Mouse (Mus musculus) midbrain, postnatal 0 days (tissue): ENCODE measurements around the gene Ang. TPM values are rescaled to one million over a fixed set of nuclear protein-coding genes. Genes with fewer than 3 reads are reported as not detected.
A peak's percentile ranks its signal among the peaks of the same experiment; 100 is the strongest.

Experiments
- ATAC-seq: fragments of 200-750 bp; cut with Nextera tagmentation; 2 replicates; pipeline ENCODE4 v1.8.0; 2017; ENCODE audit warnings: moderate number of reproducible peaks, mild to moderate bottlenecking, moderate TSS enrichment, moderate library complexity; ENCODE audit not compliant: low FRiP score
- DNase-seq: peaks from one replicate; pipeline ENCODE4 v3.0.0-alpha.2; 2015; ENCODE audit warnings: low spot score
- H3K27ac ChIP-seq: fragments of 300-500 bp; sonication (generic); 2 replicates; pipeline ENCODE4 v1.5.1; 2014; ENCODE audit warnings: low read depth, mild to moderate bottlenecking, low read length, mixed read lengths
- H3K27me3 ChIP-seq: fragments of 300-500 bp; sonication (generic); 2 replicates; pipeline ENCODE4 v1.6.1; 2014; ENCODE audit warnings: low read length, control low read depth, mixed read lengths; ENCODE audit not compliant: insufficient read depth
- H3K36me3 ChIP-seq: fragments of 300-500 bp; sonication (generic); 2 replicates; pipeline ENCODE4 v1.6.1; 2014; ENCODE audit warnings: low read length, control low read depth, mixed read lengths; ENCODE audit not compliant: insufficient read depth
- H3K4me1 ChIP-seq: fragments of 300-500 bp; sonication (generic); 2 replicates; pipeline ENCODE4 v1.6.1; 2014; ENCODE audit warnings: mild to moderate bottlenecking, control low read depth, antibody characterized with exemption, low read length, mixed read lengths; ENCODE audit not compliant: insufficient read depth
- H3K4me2 ChIP-seq: fragments of 300-500 bp; sonication (generic); 2 replicates; pipeline ENCODE4 v1.6.1; 2014; ENCODE audit warnings: low read depth, mild to moderate bottlenecking, low read length, mixed read lengths; ENCODE audit not compliant: poor library complexity, severe bottlenecking
- H3K4me3 ChIP-seq: fragments of 300-500 bp; sonication (generic); 2 replicates; pipeline ENCODE4 v1.5.1; 2014; ENCODE audit warnings: low read depth, mild to moderate bottlenecking, low read length, moderate library complexity
- H3K9ac ChIP-seq: fragments of 300-500 bp; sonication (generic); replicated peaks from 2 replicates; pipeline ENCODE4 v1.6.1; 2014; ENCODE audit warnings: mild to moderate bottlenecking, low read length, moderate library complexity, mixed read lengths; ENCODE audit not compliant: poor library complexity, severe bottlenecking
- H3K9me3 ChIP-seq: fragments of 300-500 bp; sonication (generic); 2 replicates; pipeline ENCODE4 v1.6.1; 2016; ENCODE audit warnings: low read length, control low read depth
- CTCF ChIP-seq: IDR thresholded peaks from 2 replicates; pipeline ENCODE4 v1.5.1; 2016; ENCODE audit warnings: antibody characterized with exemption, mild to moderate bottlenecking
- WGBS: fragments of 180-500 bp; shearing (Covaris S2); extraction: QIAGEN DNeasy Blood & Tissue Kit; methylation state at CpG from one replicate; pipeline ENCODE4 v1.1.7; 2014; 5-methylcytosine and 5-hydroxymethylcytosine counted together
- polyA plus RNA-seq: library from polyadenylated mRNA; unstranded; fragments of >200 nt; fragmentation: Nextera tagmentation; extraction: Ambion mirVana; gene quantifications from 2 replicates; pipeline ENCODE4 v1.2.1, GENCODE M21; 2015
- total RNA-seq: library from RNA; depleted of rRNA; stranded (reverse); fragments of >200 nt; gene quantifications from 2 replicates; pipeline ENCODE4 v1.2.3, GENCODE M21; 2014

Gene Ang
- total and polyA plus RNA-seq, 2 experiments from 2014 or later = 2.1 to 3.3 TPM

DNA sequence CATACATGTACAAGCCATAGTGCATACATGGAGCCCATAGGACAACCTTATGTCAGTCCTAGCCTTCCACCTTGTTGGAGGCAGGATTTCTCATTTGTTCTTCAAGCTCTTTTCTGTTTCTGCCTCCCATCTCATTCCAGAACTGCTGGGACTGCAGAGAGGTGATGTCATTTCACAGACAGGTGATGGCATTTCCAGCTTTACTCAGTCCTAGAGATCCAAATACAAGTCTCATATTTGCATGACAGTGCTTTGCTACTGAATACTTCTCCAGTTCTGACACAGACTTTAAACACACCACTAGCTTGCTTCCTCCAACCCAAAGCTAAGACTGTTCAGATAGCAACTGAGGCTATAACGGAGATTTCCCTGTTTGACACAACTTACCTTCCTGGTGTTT, 11.8 kb upstream of the Ang start:
- no peak for DNase-seq
- WGBS = 82% methylated on average over 1 of the region's 1 CpGs

DNA sequence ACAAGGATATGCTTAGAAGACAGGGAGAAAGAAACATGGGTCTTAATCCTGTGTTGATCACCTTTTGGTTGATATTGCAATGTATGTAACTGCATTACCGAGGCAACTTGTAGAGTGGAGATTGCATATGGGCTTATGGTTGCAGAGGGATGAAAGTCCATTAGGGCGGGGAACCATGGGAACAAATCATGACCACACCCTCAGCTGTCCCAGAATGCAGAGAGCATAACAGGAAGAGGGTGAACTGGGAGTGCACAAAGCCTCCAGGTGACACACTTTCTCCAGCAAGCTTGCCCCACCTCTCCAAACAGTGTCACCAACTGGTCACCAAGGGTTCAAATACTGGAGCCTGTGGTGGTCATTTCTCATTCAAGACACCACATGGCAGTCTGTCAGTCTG, 9.9 kb upstream of the Ang start:
- WGBS = 98% methylated on average over 2 of the region's 2 CpGs
- Histone ChIP-seq H3K9ac (no peak overlapping the region), H3K27me3 (no peaks in the 10 kb centered on the region), H3K4me1 (peaks cover 5% of the 10 kb centered on the region; the same call in 1 of the 2 replicates), H3K27ac (no peak overlapping the region), H3K36me3 (no peaks in the 10 kb centered on the region), H3K9me3 (no peaks in the 10 kb centered on the region), H3K4me3 (no peak overlapping the region), H3K4me2 (no peak overlapping the region)
- TF ChIP-seq CTCF = no peak
- no peak for ATAC-seq
- DNase-seq = no peak

More for the DNA sequence above, 11.8 kb upstream of the Ang start:
- Histone ChIP-seq H3K4me2 (no peak overlapping the region), H3K4me1 (peaks cover 5% of the 10 kb centered on the region; the same call in 1 of the 2 replicates), H3K9me3 (no peaks in the 10 kb centered on the region), H3K27me3 (no peaks in the 10 kb centered on the region), H3K9ac (no peak overlapping the region), H3K36me3 (no peaks in the 10 kb centered on the region), H3K27ac (no peak overlapping the region), H3K4me3 (no peak overlapping the region)
- TF ChIP-seq CTCF = no peak
- ATAC-seq = no peak

DNA sequence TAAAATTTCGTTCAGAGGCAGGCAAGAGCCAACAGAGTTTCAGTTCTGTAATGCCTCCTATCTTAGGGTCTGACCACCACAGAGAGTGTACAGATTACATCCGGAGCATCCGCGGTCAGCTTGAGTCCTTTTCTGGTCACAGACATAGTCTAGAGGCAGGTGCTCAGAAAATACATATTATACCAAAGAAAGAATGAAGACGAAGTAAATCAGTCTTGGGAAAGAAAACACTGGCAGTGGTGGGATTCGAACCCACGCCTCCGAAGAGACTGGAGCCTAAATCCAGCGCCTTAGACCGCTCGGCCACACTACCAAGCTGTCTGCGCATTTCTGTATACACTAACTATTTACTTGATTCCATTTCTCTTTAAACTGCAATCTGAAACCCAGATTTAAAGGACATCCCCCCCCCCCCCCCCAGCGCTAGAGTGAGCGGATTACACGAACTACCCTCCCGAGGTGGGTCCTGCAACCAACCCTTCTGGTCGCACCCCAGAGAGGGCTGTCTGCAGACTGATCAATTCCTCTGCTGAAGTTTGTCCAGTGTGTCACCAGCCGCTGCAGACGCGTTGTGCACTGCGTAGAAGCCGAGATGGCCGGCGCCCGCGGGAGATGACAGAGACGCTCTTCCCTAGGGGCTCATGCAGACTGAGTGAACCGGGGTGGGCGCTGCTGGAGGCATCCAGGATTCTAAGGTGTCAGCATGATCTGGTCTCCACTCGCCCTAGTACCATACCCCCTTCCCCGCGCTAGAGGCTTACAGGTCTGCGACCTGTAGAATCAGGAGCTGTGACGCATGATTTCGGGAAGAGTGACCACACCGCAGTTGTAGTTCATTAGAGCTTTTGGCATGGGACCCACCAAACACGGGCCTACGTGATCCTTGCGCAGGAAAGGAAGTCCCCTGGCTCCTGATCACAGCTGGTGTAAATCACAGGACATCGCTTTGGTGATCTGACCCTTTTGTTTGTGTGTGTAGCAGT, 8.1 kb upstream of the Ang start:
- 2% methylated on average over 38 of the region's 40 CpGs for WGBS
- H3K27me3 ChIP-seq = no peaks in the 10 kb centered on the region
- H3K4me1 ChIP-seq = peaks cover 5% of the 10 kb centered on the region; the same call in 1 of the 2 replicates
- ATAC-seq = peak; percentile 70
- no peaks in the 10 kb centered on the region for H3K9me3 ChIP-seq
- peak overlapping the region; percentile 54; the same call in 1 of the 2 replicates for H3K9ac ChIP-seq
- peak overlapping the region; percentile 89 for H3K4me2 ChIP-seq
- no peak overlapping the region for H3K27ac ChIP-seq
- no peaks in the 10 kb centered on the region for H3K36me3 ChIP-seq
- DNase-seq = peak; percentile 54
- no peak for TF ChIP-seq CTCF
- peak overlapping the region; percentile 56 for H3K4me3 ChIP-seq

GRCm38 (mm10) chr14:51083805-51084204, 7.1 kb upstream of the Ang start:
- DNase-seq = no peak
- peaks cover 5% of the 10 kb centered on the region; the same call in 1 of the 2 replicates for H3K4me1 ChIP-seq
- peak overlapping the region; percentile 56 for H3K4me3 ChIP-seq
- 15% methylated on average over 7 of the region's 7 CpGs for WGBS
- no peaks in the 10 kb centered on the region for H3K27me3 ChIP-seq
- H3K9ac ChIP-seq = 0 out of 2 replicates have a peak overlapping the region, but pooled peaks have one; percentile 24
- H3K4me2 ChIP-seq = peak overlapping the region; percentile 89
- no peaks in the 10 kb centered on the region for H3K9me3 ChIP-seq
- no peak for ATAC-seq
- H3K36me3 ChIP-seq = no peaks in the 10 kb centered on the region
- no peak for TF ChIP-seq CTCF
- no peak overlapping the region for H3K27ac ChIP-seq

DNA sequence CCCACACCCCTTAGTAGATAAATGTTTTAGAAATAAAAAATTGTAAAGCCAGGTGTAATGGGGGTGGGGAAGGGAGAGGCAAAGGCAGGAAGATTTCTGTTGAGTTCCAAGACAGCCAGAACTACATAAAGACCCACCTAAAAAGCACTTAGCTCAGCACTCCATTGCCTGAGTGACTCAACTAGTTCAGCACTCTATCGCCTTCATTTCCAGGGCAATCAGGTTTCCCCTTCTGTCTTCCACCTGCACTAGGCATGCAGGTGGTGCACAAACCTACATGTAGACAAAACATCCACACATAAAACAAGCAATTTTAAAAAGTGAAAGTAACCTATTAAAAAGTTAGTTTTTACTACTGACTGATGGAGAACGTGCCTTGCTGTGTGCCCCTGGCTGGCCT, 5.9 kb upstream of the Ang start:
- H3K4me1 ChIP-seq = peaks cover 5% of the 10 kb centered on the region; the same call in 1 of the 2 replicates
- 78% methylated on average over 2 of the region's 2 CpGs for WGBS
- DNase-seq = no peak
- no peaks in the 10 kb centered on the region for H3K27me3 ChIP-seq
- no peak overlapping the region for H3K4me2 ChIP-seq
- H3K4me3 ChIP-seq = no peak overlapping the region
- H3K27ac ChIP-seq = no peak overlapping the region
- no peaks in the 10 kb centered on the region for H3K9me3 ChIP-seq
- no peak for TF ChIP-seq CTCF
- ATAC-seq = no peak
- H3K36me3 ChIP-seq = no peaks in the 10 kb centered on the region
- no peak overlapping the region for H3K9ac ChIP-seq

GRCm38 (mm10) chr14:51085911-51086310, 5.0 kb upstream of the Ang start:
- Histone ChIP-seq H3K9me3 (no peaks in the 10 kb centered on the region), H3K4me2 (no peak overlapping the region), H3K4me3 (no peak overlapping the region), H3K27ac (no peak overlapping the region), H3K9ac (no peak overlapping the region), H3K4me1 (peaks cover 5% of the 10 kb centered on the region; the same call in 1 of the 2 replicates), H3K27me3 (no peaks in the 10 kb centered on the region), H3K36me3 (no peaks in the 10 kb centered on the region)
- DNase-seq (no peak), ATAC-seq (no peak)
- WGBS = 80% methylated on average over 4 of the region's 4 CpGs
- TF ChIP-seq CTCF = no peak
